Mouse (Mus musculus) forebrain, embryonic 14.5 days (tissue): ENCODE measurements around the gene Hist1h2ba. TPM values are rescaled to one million over a fixed set of nuclear protein-coding genes. Genes with fewer than 3 reads are reported as not detected.

Source experiments
- ATAC-seq: fragments of 200-750 bp; cut with Nextera tagmentation; 2 replicates; pipeline ENCODE4 v1.8.0; 2017; ENCODE audit warnings: mild to moderate bottlenecking, moderate library complexity
- DNase-seq: peaks from one replicate; pipeline ENCODE4 v3.0.0-alpha.2; 2015; ENCODE audit warnings: low spot score
- H3K27ac ChIP-seq: fragments of 300-500 bp; sonication (generic); 2 replicates; pipeline ENCODE4 v1.5.1; 2014; ENCODE audit warnings: low read depth, mild to moderate bottlenecking, control low read depth, low read length, moderate library complexity
- H3K27me3 ChIP-seq: fragments of 300-500 bp; sonication (generic); replicated peaks from 2 replicates; pipeline ENCODE4 v1.6.1; 2014; ENCODE audit warnings: low read length, control low read depth, mixed read lengths; ENCODE audit not compliant: control insufficient read depth, insufficient read depth
- H3K36me3 ChIP-seq: fragments of 300-500 bp; sonication (generic); 2 replicates; pipeline ENCODE4 v1.6.1; 2014; ENCODE audit warnings: low read length, control low read depth; ENCODE audit not compliant: control insufficient read depth, insufficient read depth
- H3K4me1 ChIP-seq: fragments of 300-500 bp; sonication (generic); 2 replicates; pipeline ENCODE4 v1.6.1; 2014; ENCODE audit warnings: antibody characterized with exemption, low read length, control low read depth; ENCODE audit not compliant: control insufficient read depth, insufficient read depth
- H3K4me2 ChIP-seq: fragments of 300-500 bp; sonication (generic); 2 replicates; pipeline ENCODE4 v1.6.1; 2014; ENCODE audit warnings: mild to moderate bottlenecking, control low read depth, low read length
- H3K4me3 ChIP-seq: fragments of 300-500 bp; sonication (generic); 2 replicates; pipeline ENCODE4 v1.5.1; 2014; ENCODE audit warnings: low read depth, low read length, control low read depth
- H3K9ac ChIP-seq: fragments of 300-500 bp; sonication (generic); 2 replicates; pipeline ENCODE4 v1.6.1; 2014; ENCODE audit warnings: mild to moderate bottlenecking, low read length, control low read depth, moderate library complexity
- H3K9me3 ChIP-seq: fragments of 300-500 bp; sonication (generic); replicated peaks from 2 replicates; pipeline ENCODE4 v1.6.1; 2016; ENCODE audit warnings: low read length, control low read depth, mixed read lengths; ENCODE audit not compliant: control insufficient read depth
- WGBS: fragments of 180-500 bp; shearing (Covaris S2); extraction: QIAGEN DNeasy Blood & Tissue Kit; methylation state at CpG from one replicate; pipeline ENCODE4 v1.1.7; 2014; 5-methylcytosine and 5-hydroxymethylcytosine counted together
- polyA plus RNA-seq: library from polyadenylated mRNA; unstranded; fragments of >200 nt; fragmentation: Nextera tagmentation; extraction: Ambion mirVana; gene quantifications from 2 replicates; pipeline ENCODE4 v1.2.1, GENCODE M21; 2014

The Hist1h2ba gene
- polyA plus RNA-seq, 1 experiment from 2014 or later: not detected

DNA sequence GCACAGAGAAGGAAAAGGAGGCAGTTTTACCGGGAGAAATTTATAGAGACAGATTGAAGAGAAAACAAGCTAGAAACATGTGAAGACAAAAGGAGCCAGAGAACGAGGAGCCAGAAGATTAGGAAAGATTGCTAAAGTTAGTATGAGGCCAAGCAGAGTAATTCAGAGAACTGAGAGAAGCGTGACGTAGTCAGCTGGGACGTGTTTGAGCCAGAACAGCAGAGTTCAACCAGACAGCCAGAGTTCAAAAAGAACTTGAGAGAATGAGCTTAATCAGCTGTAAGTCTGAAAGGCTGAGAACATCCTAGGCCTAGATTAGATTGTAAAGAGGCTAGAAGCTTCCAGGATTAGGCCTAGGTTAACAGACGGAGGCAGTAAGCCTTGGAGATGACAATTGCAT lies 6.3 kb upstream of the Hist1h2ba start:
- 49% methylated on average over 6 of the region's 6 CpGs for WGBS
- Histone ChIP-seq H3K36me3 (no peaks in the 10 kb centered on the region), H3K4me3 (no peak overlapping the region), H3K9ac (no peak overlapping the region), H3K27me3 (no peaks in the 10 kb centered on the region), H3K27ac (no peak overlapping the region), H3K4me1 (no peaks in the 10 kb centered on the region; the same call in 1 of the 2 replicates), H3K9me3 (no peaks in the 10 kb centered on the region), H3K4me2 (no peak overlapping the region)
- DNase-seq (no peak), ATAC-seq (no peak)

- H3K27ac ChIP-seq: no peak overlapping the region
- ATAC-seq: peak; percentile 52; the same call in 1 of the 2 replicates
- no peak overlapping the region for H3K4me3 ChIP-seq
- no peaks in the 10 kb centered on the region; the same call in 1 of the 2 replicates for H3K4me1 ChIP-seq
- H3K36me3 ChIP-seq: no peaks in the 10 kb centered on the region
- H3K9ac ChIP-seq: no peak overlapping the region
- WGBS: 88% methylated on average over 1 of the region's 1 CpGs
- H3K9me3 ChIP-seq: no peaks in the 10 kb centered on the region
- DNase-seq: peak; percentile 70
- no peak overlapping the region for H3K4me2 ChIP-seq
- no peaks in the 10 kb centered on the region for H3K27me3 ChIP-seq
Measured at GRCm38 (mm10) chr13:23938699-23939098, 4.7 kb upstream of the Hist1h2ba start.

DNA sequence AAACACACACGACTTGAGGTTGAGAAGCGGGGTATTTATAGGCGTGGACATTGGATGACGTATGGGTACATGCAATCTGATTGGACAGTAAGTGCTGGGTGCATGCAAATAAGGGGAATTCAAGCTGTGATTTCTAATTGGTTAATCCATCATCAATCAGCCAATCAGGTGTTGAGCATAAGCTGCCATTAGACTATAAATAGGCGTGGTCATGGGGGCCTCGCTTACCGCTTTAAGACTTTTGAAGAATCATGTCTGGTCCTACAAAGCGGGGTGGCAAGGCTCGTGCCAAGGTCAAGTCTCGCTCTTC lies 210 bp upstream of the Hist1h2ba start, which contains the start of gene Hist1h2aa:
TSS of gene Hist1h2aa (plus strand) at position 252 of the 310 bp plus-strand sequence.
- DNase-seq: no peak
- no peak within 1 kb of the TSS for H3K27ac ChIP-seq
- H3K9ac ChIP-seq: no peak within 1 kb of the TSS
- ATAC-seq: no peak
- no peaks in the 10 kb centered on the region for H3K36me3 ChIP-seq
- H3K4me2 ChIP-seq: no peak within 1 kb of the TSS
- WGBS: 96% methylated on average over 10 of the region's 10 CpGs
- no peaks in the 10 kb centered on the region for H3K27me3 ChIP-seq
- H3K4me3 ChIP-seq: no peak within 1 kb of the TSS
- no peaks in the 10 kb centered on the region for H3K9me3 ChIP-seq
- H3K4me1 ChIP-seq: no peaks in the 10 kb centered on the region; the same call in 1 of the 2 replicates

- no peak overlapping the region for H3K27ac ChIP-seq
- H3K4me2 ChIP-seq: no peak overlapping the region
- DNase-seq: no peak
- H3K9ac ChIP-seq: no peak overlapping the region
- H3K36me3 ChIP-seq: no peaks in the 10 kb centered on the region
- H3K27me3 ChIP-seq: no peaks in the 10 kb centered on the region
- ATAC-seq: no peak
- no peaks in the 10 kb centered on the region for H3K4me1 ChIP-seq
- H3K4me3 ChIP-seq: no peak overlapping the region
- H3K9me3 ChIP-seq: no peaks in the 10 kb centered on the region
- 78% methylated on average over 11 of the region's 11 CpGs for WGBS
Measured at GRCm38 (mm10) chr13:23930904-23931303, 3.1 kb downstream of the Hist1h2ba start.

DNA sequence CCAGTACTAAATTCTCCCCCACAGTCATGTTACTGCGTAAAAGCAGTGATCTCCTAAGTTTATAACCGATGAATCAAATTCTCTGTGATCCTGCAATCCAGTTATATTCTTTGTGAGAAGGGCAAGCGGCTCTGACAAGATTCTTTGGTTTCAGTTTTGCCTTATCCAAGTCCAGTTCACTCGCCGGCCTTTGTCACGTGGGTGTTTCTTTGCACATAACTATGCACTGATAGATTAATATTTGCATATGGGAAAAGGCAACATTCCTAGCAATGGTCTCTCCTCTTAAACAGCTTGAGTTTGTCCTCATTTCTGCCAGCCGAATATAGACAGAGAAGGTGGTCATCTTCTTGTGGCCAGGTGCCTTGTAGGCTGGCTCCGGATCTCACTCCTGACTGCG lies 3.5 kb downstream of the Hist1h2ba start:
- Histone ChIP-seq H3K9me3 (no peaks in the 10 kb centered on the region), H3K27me3 (no peaks in the 10 kb centered on the region), H3K4me3 (no peak overlapping the region), H3K36me3 (no peaks in the 10 kb centered on the region), H3K4me1 (no peaks in the 10 kb centered on the region), H3K9ac (no peak overlapping the region), H3K27ac (no peak overlapping the region), H3K4me2 (no peak overlapping the region)
- 94% methylated on average over 9 of the region's 9 CpGs for WGBS
- ATAC-seq (no peak), DNase-seq (no peak)

GRCm38 (mm10) chr13:23928637-23929036 lies 5.3 kb downstream of the Hist1h2ba start:
- H3K4me3 ChIP-seq: no peak overlapping the region

GRCm38 (mm10) chr13:23925792-23926191 lies 8.2 kb downstream of the Hist1h2ba start:
- no peaks in the 10 kb centered on the region for H3K9me3 ChIP-seq
- no peak for ATAC-seq
- no peaks in the 10 kb centered on the region for H3K27me3 ChIP-seq
- H3K4me3 ChIP-seq: no peak overlapping the region
- peak; percentile 22 for DNase-seq
- no peak overlapping the region for H3K9ac ChIP-seq
- no peaks in the 10 kb centered on the region for H3K4me1 ChIP-seq
- H3K27ac ChIP-seq: no peak overlapping the region
- no peak overlapping the region for H3K4me2 ChIP-seq
- no peaks in the 10 kb centered on the region for H3K36me3 ChIP-seq
- WGBS: 72% methylated on average over 2 of the region's 2 CpGs

More at GRCm38 (mm10) chr13:23928637-23929036, 5.3 kb downstream of the Hist1h2ba start:
- Histone ChIP-seq H3K9ac (no peak overlapping the region), H3K4me1 (no peaks in the 10 kb centered on the region), H3K27me3 (no peaks in the 10 kb centered on the region), H3K4me2 (no peak overlapping the region), H3K27ac (no peak overlapping the region), H3K9me3 (no peaks in the 10 kb centered on the region), H3K36me3 (no peaks in the 10 kb centered on the region)
- 82% methylated on average over 3 of the region's 3 CpGs for WGBS
- no peak for ATAC-seq
- DNase-seq: no peak

- no peak overlapping the region for H3K9ac ChIP-seq
- no peak overlapping the region for H3K4me2 ChIP-seq
- H3K27me3 ChIP-seq: no peaks in the 10 kb centered on the region
- ATAC-seq (no peak), DNase-seq (no peak)
- H3K4me1 ChIP-seq: no peaks in the 10 kb centered on the region
- no peak overlapping the region for H3K27ac ChIP-seq
- no peak overlapping the region for H3K4me3 ChIP-seq
- no peaks in the 10 kb centered on the region for H3K9me3 ChIP-seq
- H3K36me3 ChIP-seq: no peaks in the 10 kb centered on the region
- 90% methylated on average over 4 of the region's 4 CpGs for WGBS
Measured at GRCm38 (mm10) chr13:23917674-23918073, 16.3 kb downstream of the Hist1h2ba start.

- no peak for ATAC-seq
- H3K27me3 ChIP-seq: no peaks in the 10 kb centered on the region
- H3K27ac ChIP-seq: no peak overlapping the region
- H3K4me3 ChIP-seq: no peak overlapping the region
- no peak overlapping the region for H3K9ac ChIP-seq
- no peak overlapping the region for H3K4me2 ChIP-seq
- H3K9me3 ChIP-seq: no peaks in the 10 kb centered on the region
- no peak for DNase-seq
- WGBS: 92% methylated on average over 1 of the region's 1 CpGs
- H3K4me1 ChIP-seq: no peaks in the 10 kb centered on the region
- no peaks in the 10 kb centered on the region for H3K36me3 ChIP-seq
Measured at GRCm38 (mm10) chr13:23916132-23916531, 17.8 kb downstream of the Hist1h2ba start.
